ENCODE assay signal across 24 mouse cellular contexts in the genomic region with DNA sequence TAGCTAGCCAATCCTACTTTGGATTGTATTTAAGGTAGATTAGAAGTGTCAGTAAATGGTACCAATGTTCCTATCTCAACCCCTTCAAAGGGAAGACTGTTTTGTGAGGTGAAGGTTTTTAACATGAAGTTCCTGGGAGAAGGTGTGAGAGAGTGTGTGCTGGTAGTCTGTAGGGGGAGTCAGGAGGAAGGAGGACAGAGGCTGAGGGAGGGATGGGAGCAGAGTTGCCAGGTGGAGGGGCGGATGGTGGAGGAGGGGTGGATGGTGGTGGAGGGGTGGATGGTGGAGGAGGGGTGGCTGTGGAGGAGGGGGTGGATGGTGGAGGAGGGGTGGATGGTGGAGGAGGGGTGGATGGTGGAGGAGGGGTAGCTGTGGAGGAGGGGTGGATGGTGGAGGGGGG. TPM values are rescaled to one million over a fixed set of nuclear protein-coding genes. Genes with fewer than 3 reads are reported as not detected.
DNase-seq lines count a peak whose midpoint lies in the region; ATAC-seq lines count a peak whose summit lies in the region.
"Had no signal": no experiment of that assay in that cellular context is flagged by ENCODE, and none has a peak within 500 bp of the region (broad histone marks: within the 10 kb centered on the region; RNA-seq: fewer than 3 reads in every experiment).

No protein-coding gene starts in this region.

- no peaks in the 10 kb centered on the region for H3K9me3 ChIP-seq in midbrain, embryonic 14.5 days (ENCODE audit: control insufficient read depth, low read length)
- no peaks in the 10 kb centered on the region for H3K9me3 ChIP-seq in hindbrain, embryonic 14.5 days (ENCODE audit: control insufficient read depth, low read length)
- H3K9me3 ChIP-seq: G1E had no signal

- H3K27ac ChIP-seq in midbrain, embryonic 14.5 days (replicated peaks; ENCODE audit: low read depth, low read length) = no peak overlapping the region
- H3K27ac ChIP-seq in hindbrain, embryonic 14.5 days = no peak overlapping the region

- H3K4me3 ChIP-seq in midbrain, embryonic 14.5 days (replicated peaks; ENCODE audit: low read depth, low read length) = no peak overlapping the region
- no peak overlapping the region for H3K4me3 ChIP-seq in hindbrain, embryonic 14.5 days (replicated peaks; ENCODE audit: low read length)

- H3K27me3 ChIP-seq in midbrain, embryonic 14.5 days (ENCODE audit: control insufficient read depth, insufficient read depth, low read length) = no peaks in the 10 kb centered on the region
- H3K27me3 ChIP-seq in hindbrain, embryonic 14.5 days (ENCODE audit: control insufficient read depth, insufficient read depth, low read length) = no peaks in the 10 kb centered on the region
- H3K27me3 ChIP-seq: CH12.LX, Patski had no signal

- WGBS in midbrain, embryonic 14.5 days = 100% methylated on average over 1 of the region's 1 CpGs
- 94% methylated on average over 1 of the region's 1 CpGs for WGBS in hindbrain, embryonic 14.5 days

- peak; percentile 78 for DNase-seq in ES-CJ7 (ENCODE audit: low read depth, low spot score)
- DNase-seq in R1 (ENCODE audit: low read depth, low spot score) = peak; percentile 83
- peak; percentile 53 for DNase-seq in ZHBTc4 (ENCODE audit: low read depth, low spot score)
- no peak for DNase-seq in midbrain, embryonic 14.5 days
- no peak for DNase-seq in hindbrain, embryonic 14.5 days (ENCODE audit: low spot score)
- no peak for DNase-seq in heart, adult 18-20 months
- DNase-seq: adrenal gland, adult 2 months; adrenal gland, adult 8-10 months; adrenal gland, postnatal 10 days; adrenal gland, postnatal 14 days; adrenal gland, postnatal 25 days; adrenal gland, postnatal 36 days; B cell, adult 2 months; cerebellum, adult 11 months; cerebellum, adult 11-12 months; cerebellum, adult 18-20 months; cerebellum, adult 2 months; cerebellum, adult 8-10 months; cerebellum, adult 9-10 months had no signal

- ATAC-seq in midbrain, embryonic 14.5 days (ENCODE audit: low FRiP score, low TSS enrichment) = no peak
- no peak for ATAC-seq in hindbrain, embryonic 14.5 days (ENCODE audit: low FRiP score)
- ATAC-seq: activated CD4-positive, CD25-positive, alpha-beta regulatory T cell, adult 4 months; CD4-positive, CD25-positive, alpha-beta regulatory T cell, adult 4 months; Patski had no signal

- no peak overlapping the region for H3K9ac ChIP-seq in midbrain, embryonic 14.5 days (replicated peaks; ENCODE audit: low read length)
- no peak overlapping the region for H3K9ac ChIP-seq in hindbrain, embryonic 14.5 days

- H3K4me2 ChIP-seq in midbrain, embryonic 14.5 days (ENCODE audit: low read length) = no peak overlapping the region
- H3K4me2 ChIP-seq in hindbrain, embryonic 14.5 days (replicated peaks) = no peak overlapping the region

- H3K4me1 ChIP-seq in midbrain, embryonic 14.5 days (ENCODE audit: control insufficient read depth, insufficient read depth, low read length) = no peaks in the 10 kb centered on the region
- no peaks in the 10 kb centered on the region for H3K4me1 ChIP-seq in hindbrain, embryonic 14.5 days (replicated peaks; ENCODE audit: control insufficient read depth, insufficient read depth, low read length)

- no peaks in the 10 kb centered on the region for H3K36me3 ChIP-seq in midbrain, embryonic 14.5 days (ENCODE audit: control insufficient read depth, insufficient read depth, low read length)
- H3K36me3 ChIP-seq in hindbrain, embryonic 14.5 days (replicated peaks; ENCODE audit: control insufficient read depth, insufficient read depth) = no peaks in the 10 kb centered on the region
- H3K36me3 ChIP-seq: G1E had no signal

RNA-seq across cellular contexts. Expression of gene Elovl6, which starts 24.4 kb away (rescaled TPM):
- 30.4 and 33.9 TPM in 2 replicates for polyA plus RNA-seq in midbrain, embryonic 14.5 days (2014; fragmentation: Nextera tagmentation; extraction: Ambion mirVana)
- 27.5 and 39.5 TPM in 2 replicates for polyA plus RNA-seq in hindbrain, embryonic 14.5 days (2014; fragmentation: Nextera tagmentation; extraction: Ambion mirVana)
- 10 to 100 TPM in 1 of 2 experiments, under 1 TPM in 1; 0.65 to 13.4 TPM for total RNA-seq in heart, adult 18-20 months (2021)

Comparison
In these comparisons a context has a peak if more than half of its experiments do, and no peak if none do; other contexts are left out.
1. DNase-seq: peak in ES-CJ7 (single experiment), R1 (single experiment) and ZHBTc4 (single experiment); none in midbrain, embryonic 14.5 days (single experiment), hindbrain, embryonic 14.5 days (single experiment) and heart, adult 18-20 months (0 of 2).